Mouse (Mus musculus) gastrocnemius, adult 2 months (tissue): ENCODE measurements around the gene Pex5l. TPM values are rescaled to one million over a fixed set of nuclear protein-coding genes. Genes with fewer than 3 reads are reported as not detected.

ENCODE experiments used
- DNase-seq: peaks from one replicate; pipeline ENCODE4 v3.0.0; 2022
- H3K27ac ChIP-seq: fragments of 200-600 bp; 2 replicates; pipeline ENCODE4 v1.8.1; 2022; ENCODE audit warnings: mild to moderate bottlenecking
- H3K4me3 ChIP-seq: fragments of 200-600 bp; 2 replicates; pipeline ENCODE4 v1.8.1; 2022; ENCODE audit warnings: mild to moderate bottlenecking, moderate library complexity
- CTCF ChIP-seq: fragments of 200-600 bp; IDR thresholded peaks from 2 replicates; pipeline ENCODE4 v1.8.1; 2022; ENCODE audit warnings: antibody characterized with exemption, mild to moderate bottlenecking, moderate library complexity
- intact Hi-C: fragments of 180-260 bp; cut with DNase I; formaldehyde crosslinking; loops from one replicate; pipeline ENCODE4 v1.15.1; 2025
- total RNA-seq, 2 experiments: library from RNA; stranded (reverse); gene quantifications; 2 replicates each; pipeline ENCODE4 v1.2.3; 2021

Pex5l gene
- total RNA-seq, 2 experiments from 2014 or later: 0.39 to 0.66 TPM

GRCm38 (mm10) chr3:33082806-33083338 lies 60.2 kb downstream of the Pex5l start:
- Histone ChIP-seq H3K4me3 (no peak overlapping the region), H3K27ac (no peak overlapping the region)
- intact Hi-C loops: no loop called here
- no peak for DNase-seq
- no peak for TF ChIP-seq CTCF

DNA sequence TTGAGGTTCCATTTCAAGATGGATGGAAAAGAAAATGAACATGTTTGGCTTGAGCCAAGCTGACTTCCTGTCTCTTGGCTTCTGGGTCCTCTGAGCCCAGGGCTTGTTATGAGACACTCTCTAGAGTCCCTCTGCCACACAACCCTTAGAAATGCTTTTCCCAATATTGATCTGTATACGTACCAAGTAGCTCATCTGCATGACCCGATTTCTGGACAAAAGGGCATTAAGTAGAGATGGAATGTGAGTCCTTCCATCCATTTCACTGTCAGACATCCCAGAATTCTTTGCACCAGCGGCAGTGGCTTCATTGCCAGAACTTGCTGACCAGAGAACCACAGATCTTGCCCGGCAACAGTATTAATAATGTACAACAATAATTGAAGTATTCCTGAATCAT lies 61.3 kb downstream of the Pex5l start:
- TF ChIP-seq CTCF: no peak
- intact Hi-C loops: no loop called here
- H3K4me3 ChIP-seq: no peak overlapping the region
- no peak overlapping the region for H3K27ac ChIP-seq
- no peak for DNase-seq

GRCm38 (mm10) chr3:33079658-33080057 lies 63.4 kb downstream of the Pex5l start:
- no peak overlapping the region for H3K4me3 ChIP-seq
- TF ChIP-seq CTCF: no peak
- no peak for DNase-seq
- H3K27ac ChIP-seq: no peak overlapping the region
- intact Hi-C loops: no loop called here

DNA sequence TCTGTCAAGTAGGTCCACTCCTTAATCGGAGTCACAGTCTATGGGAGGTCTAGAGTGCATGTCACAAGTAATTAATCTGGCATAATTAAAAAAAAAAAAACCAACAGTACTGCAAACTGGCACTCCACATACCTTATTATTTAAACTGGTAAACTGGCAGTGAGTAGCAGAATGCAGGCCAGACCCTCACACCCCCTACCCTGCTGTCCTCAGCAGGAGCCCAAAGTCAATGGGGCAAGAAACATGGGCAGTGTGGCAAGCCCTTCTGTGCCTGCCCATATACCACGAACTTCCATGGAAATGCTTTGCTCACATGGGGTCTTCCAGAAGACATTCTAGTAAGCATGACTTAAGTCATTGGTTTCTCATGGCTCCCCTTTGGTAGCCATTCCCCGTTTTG lies 63.9 kb downstream of the Pex5l start:
- intact Hi-C loops: no loop called here
- Histone ChIP-seq H3K4me3 (no peak overlapping the region), H3K27ac (no peak overlapping the region)
- no peak for DNase-seq
- TF ChIP-seq CTCF: no peak

- no peak for DNase-seq
- Histone ChIP-seq H3K4me3 (no peak overlapping the region), H3K27ac (no peak overlapping the region)
- intact Hi-C loops: no loop called here
- TF ChIP-seq CTCF: no peak
Measured at GRCm38 (mm10) chr3:33075696-33076095, 67.4 kb downstream of the Pex5l start.

DNA sequence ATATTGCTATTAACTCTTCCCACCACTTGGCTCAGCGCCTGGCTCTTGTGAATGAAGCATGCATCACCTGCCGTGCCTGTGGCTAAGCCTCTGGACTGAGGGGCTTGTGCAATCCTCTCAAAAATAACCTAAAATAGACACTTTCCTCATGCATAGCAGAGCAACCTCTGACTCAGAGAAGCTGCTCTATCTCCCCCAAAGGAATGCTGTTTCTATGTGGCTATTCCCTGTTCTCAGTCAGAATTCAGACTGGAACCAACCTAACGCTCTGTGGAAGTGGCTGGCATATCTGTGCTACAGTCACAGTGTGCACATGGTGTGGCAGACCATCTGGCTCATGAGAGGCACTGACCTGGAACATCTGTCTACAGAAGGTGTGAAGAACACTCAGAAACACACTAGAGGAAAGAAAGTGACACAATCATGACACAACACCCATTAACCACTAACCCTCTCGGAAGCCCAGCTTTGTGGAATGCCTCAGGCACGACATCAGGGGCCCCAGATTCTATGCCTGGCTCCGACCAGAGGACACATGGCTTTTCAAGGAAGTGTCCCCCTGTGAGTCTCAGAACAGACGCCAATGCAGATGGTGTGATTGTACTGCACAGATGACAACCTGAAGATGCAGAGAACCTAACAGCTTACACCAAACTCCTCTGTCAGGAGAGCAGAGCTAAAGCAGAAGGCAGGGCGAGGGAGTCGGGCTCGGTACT lies 68.6 kb downstream of the Pex5l start:
- no peak for TF ChIP-seq CTCF
- no peak for DNase-seq
- Histone ChIP-seq H3K4me3 (no peak overlapping the region), H3K27ac (no peak overlapping the region)
- intact Hi-C loops: no loop called here

DNA sequence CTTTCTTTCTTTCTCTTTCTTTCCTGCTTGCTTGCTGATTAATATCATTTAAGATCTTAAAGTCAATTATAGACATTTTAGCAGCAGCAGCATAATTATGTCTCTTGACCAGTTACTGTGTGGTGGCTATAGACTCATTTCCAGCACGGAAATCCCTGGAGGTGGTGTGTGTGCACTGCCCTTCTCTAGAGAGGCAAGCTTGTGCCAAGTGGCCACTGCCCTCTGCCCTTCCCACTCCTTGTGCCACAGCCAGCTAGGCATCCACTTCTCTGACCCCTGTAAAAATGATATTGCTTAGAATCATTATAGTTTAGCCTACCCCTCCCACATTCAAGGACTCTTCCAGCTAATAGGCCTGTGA lies 69.2 kb downstream of the Pex5l start:
- DNase-seq: no peak
- no peak overlapping the region for H3K27ac ChIP-seq
- H3K4me3 ChIP-seq: no peak overlapping the region
- TF ChIP-seq CTCF: no peak
- intact Hi-C loops: no loop called here

- intact Hi-C loops: no loop called here
- no peak for TF ChIP-seq CTCF
- Histone ChIP-seq H3K4me3 (no peak overlapping the region), H3K27ac (no peak overlapping the region)
- no peak for DNase-seq
Measured at GRCm38 (mm10) chr3:33070771-33071170, 72.3 kb downstream of the Pex5l start.

DNA sequence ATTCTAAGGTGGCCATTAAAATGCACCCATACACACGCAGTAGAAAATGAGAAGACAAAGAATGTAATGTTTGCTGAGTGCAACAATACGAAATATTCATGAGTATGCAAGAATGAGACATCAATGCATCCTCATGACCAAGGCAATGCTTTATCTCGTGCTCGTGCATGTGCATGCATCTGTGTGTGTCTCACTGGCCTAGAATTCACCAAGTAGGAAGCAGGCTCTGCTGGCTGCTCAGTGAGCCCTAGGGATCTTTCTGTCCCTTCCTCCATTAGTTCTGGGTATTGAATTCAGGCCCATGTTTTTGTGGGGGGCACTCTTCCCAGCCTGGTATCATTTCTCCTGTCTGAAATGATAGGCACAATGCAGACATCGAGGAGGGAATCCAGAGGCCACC lies 74.9 kb downstream of the Pex5l start:
- TF ChIP-seq CTCF: no peak
- no peak overlapping the region for H3K27ac ChIP-seq
- DNase-seq: no peak
- intact Hi-C loops: no loop called here
- H3K4me3 ChIP-seq: no peak overlapping the region

DNA sequence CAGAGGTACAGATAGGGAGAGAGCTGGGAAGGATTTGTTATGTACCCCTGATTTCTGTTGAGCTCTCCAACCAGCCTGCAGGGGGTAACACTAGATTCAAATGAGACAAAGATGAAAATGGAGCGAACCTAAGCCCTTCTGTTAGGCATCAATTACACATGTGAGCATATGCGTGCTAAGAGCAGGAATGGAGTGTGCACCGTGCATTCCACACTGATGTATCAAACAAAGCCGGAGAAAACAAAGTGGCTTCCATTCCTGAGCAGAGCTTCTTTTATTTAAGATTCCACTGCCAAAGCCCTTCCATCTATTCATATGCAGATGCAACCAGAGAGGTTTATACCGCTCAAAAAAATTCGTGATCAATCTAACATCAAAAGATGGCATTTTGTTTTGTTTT lies 79.5 kb downstream of the Pex5l start:
- no peak for DNase-seq
- TF ChIP-seq CTCF: no peak
- no peak overlapping the region for H3K4me3 ChIP-seq
- no peak overlapping the region for H3K27ac ChIP-seq
- intact Hi-C loops: no loop called here

DNA sequence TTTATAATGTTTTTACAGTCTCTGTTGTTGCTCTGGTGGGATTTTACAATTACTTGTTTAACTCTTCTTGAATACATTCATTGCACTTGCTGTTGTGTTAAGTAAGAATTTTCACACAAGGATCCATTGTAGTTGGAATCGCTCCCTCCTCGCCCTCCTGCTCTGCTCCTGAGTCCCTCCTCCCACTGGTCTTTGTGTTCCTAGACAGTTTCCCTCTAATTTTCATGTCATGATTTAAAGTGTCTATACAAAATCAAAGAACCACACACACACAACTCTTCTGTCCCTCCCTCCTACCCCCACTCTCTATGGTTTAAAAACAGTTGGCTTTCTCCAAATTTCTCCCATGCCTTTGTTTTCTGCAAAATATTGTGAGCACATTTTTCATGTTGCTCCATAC lies 81.6 kb downstream of the Pex5l start:
- DNase-seq: no peak
- TF ChIP-seq CTCF: no peak
- Histone ChIP-seq H3K4me3 (no peak overlapping the region), H3K27ac (no peak overlapping the region)
- intact Hi-C loops: no loop called here

GRCm38 (mm10) chr3:33061016-33061415 lies 82.0 kb downstream of the Pex5l start:
- H3K4me3 ChIP-seq: no peak overlapping the region
- no peak for TF ChIP-seq CTCF
- no peak for DNase-seq
- no peak overlapping the region for H3K27ac ChIP-seq
- intact Hi-C loops: no loop called here

DNA sequence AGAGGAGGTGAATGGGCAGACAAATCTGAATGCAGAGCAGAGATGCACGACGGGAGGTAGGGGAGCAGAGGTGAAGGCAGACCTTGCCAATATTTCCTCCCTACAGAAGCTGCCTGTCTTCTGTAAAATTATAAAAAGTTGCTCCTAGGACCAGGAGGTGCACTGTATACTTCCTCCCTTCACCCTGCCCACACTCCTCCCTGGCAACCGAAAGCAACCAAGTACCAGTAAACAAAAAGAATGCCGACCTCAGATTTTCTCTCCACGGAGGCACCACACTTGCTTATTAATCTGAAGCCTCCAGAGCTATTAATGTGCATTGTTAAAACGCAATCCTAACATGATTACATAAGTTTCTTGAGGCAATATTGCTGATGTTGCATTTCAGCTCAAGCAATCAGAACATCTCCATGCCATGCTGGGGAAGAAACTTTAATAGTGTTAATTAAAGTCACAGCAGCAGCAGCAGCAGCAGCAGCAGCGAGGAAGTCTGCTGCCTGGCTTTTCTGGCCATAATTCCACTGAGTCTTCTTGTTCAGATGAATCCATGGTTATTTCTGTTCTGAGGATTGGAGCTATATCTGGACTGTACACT lies 82.6 kb downstream of the Pex5l start:
- no peak for DNase-seq
- no peak overlapping the region for H3K27ac ChIP-seq
- intact Hi-C loops: no loop called here
- no peak for TF ChIP-seq CTCF
- no peak overlapping the region for H3K4me3 ChIP-seq

- intact Hi-C loops: no loop called here
- H3K4me3 ChIP-seq: no peak overlapping the region
- H3K27ac ChIP-seq: no peak overlapping the region
- no peak for TF ChIP-seq CTCF
- DNase-seq: no peak
Measured at GRCm38 (mm10) chr3:33048304-33048703, 94.7 kb downstream of the Pex5l start.
